Mouse (Mus musculus): ENCODE results near the gene Ppy.

DNA sequence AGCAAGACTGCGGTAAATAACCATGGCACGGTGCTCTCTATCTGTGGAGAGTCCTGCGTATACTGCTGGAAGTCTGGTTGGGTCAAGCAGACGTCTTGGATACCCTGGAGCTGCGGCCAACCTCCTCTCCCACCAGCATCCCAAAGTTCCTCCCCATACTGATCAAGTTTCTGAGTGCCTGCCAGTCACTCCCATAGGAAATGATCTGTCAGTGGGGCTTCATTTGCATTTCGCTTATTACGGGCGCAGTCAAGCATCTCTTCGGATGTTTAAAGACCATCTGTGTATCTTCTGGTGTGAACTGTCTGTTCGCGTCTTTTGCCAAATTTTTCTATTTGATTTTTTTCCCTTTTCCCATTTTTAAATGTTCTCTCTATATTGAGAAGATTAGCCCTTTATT lies 31.5 kb downstream of the Ppy start:
- TF ChIP-seq EP300 (IDR thresholded peaks at IDR 0.05; ENCODE audit: low read depth), result no peak
- TF ChIP-seq CTCF (IDR thresholded peaks at IDR 0.05; ENCODE audit: low read depth), result no peak

Measured in liver, embryonic 14.5 days (tissue).